Mouse (Mus musculus): ENCODE results near the gene Spryd3.

DNA sequence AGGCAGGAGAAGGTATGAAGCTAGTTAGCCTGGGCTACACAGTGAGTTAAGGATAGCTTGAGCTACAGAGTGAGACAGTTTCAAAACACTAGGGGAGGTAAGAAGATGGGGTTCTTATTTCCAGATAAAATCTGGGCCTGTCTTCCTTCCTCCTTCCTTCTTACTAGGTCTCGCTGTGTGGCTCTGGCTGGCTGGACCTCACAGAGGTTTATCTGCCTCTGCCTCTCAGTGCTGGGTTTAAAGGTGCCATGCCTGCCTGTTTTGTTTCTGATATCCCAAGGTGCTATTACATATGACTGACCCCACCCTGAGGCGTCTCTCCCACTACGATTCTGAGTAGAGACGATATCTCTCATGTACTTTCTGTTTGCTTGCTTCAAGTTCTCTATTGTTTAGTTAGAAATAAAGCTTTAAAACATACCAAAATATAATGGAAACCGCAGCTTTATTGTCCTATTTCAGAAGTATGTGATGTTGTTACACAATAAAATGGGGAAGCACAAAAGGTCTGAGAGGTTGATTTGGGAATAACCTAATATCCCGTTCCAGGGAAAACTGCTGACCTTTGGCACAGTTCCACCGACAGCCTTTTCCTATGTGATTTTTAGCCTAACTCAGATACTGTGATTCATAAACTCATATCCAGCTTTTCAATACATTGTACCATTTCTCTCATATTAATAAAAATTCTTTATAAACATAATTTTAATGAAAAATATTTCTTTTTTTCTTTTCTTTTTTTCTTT is 40.7 kb upstream of the Spryd3 start:
- TF ChIP-seq CTCF (IDR thresholded peaks at IDR 0.05; ENCODE audit: low read depth) (no peak), EP300 (IDR thresholded peaks at IDR 0.05; ENCODE audit: low read depth) (no peak)

Measured in heart, postnatal 0 days (tissue).